Mouse (Mus musculus) cerebellum, postnatal 25 days (tissue): ENCODE results near the gene Lrrc51.
"Not testable (repeated sequence)": the region's sequence is repeated elsewhere in the genome, so short reads cannot be mapped to it uniquely, and the experiment has no call there.

Experiments
- DNase-seq, 2 experiments: peaks; one replicate each; pipeline ENCODE4 v3.0.0; 2021; ENCODE audit warnings: mixed read lengths in 2 of 2

Lrrc51 gene

GRCm38 (mm10) chr7:101937569-101937968 lies 3.9 kb upstream of the Lrrc51 start:
- DNase-seq: peak; percentile 86 to 92

- peak in 1 of 2 experiments; percentile 20 for DNase-seq
Measured at GRCm38 (mm10) chr7:101936996-101937395, 3.3 kb upstream of the Lrrc51 start.

- no peak for DNase-seq
Measured at GRCm38 (mm10) chr7:101935957-101936356, 2.3 kb upstream of the Lrrc51 start.

GRCm38 (mm10) chr7:101933300-101933699 lies 395 bp downstream of the Lrrc51 start:
- DNase-seq: peak in 1 of 2 experiments; percentile 36

GRCm38 (mm10) chr7:101932551-101932950 lies 1.1 kb downstream of the Lrrc51 start:
- no peak for DNase-seq

- DNase-seq: no peak
Measured at GRCm38 (mm10) chr7:101928093-101928492, 5.6 kb downstream of the Lrrc51 start.

- DNase-seq: not testable (repeated sequence)
Measured at GRCm38 (mm10) chr7:101925892-101926291, 7.8 kb downstream of the Lrrc51 start.

- peak; percentile 81 to 83 for DNase-seq
Measured at GRCm38 (mm10) chr7:101918071-101918470, 15.6 kb downstream of the Lrrc51 start.

- DNase-seq: no peak
Measured at GRCm38 (mm10) chr7:101911982-101912381, 21.7 kb downstream of the Lrrc51 start.

GRCm38 (mm10) chr7:101910138-101910537 lies 23.6 kb downstream of the Lrrc51 start:
- no peak for DNase-seq

GRCm38 (mm10) chr7:101908367-101908766 lies 25.3 kb downstream of the Lrrc51 start:
- peak in 1 of 2 experiments; percentile 31 for DNase-seq

- DNase-seq: peak in 1 of 2 experiments; percentile 23
Measured at GRCm38 (mm10) chr7:101906696-101907095, 27.0 kb downstream of the Lrrc51 start.

- DNase-seq: no peak
Measured at GRCm38 (mm10) chr7:101906287-101906681, 27.4 kb downstream of the Lrrc51 start, which contains the start of gene Tomt. Gene Tomt, minus strand, starts transcription at chr7:101906359.

- DNase-seq: peak; percentile 99 to 100
Measured at GRCm38 (mm10) chr7:101905561-101906286, 28.0 kb downstream of the Lrrc51 start, which contains the start of gene Lamtor1. Gene Lamtor1, plus strand, starts transcription at chr7:101905904.

- no peak for DNase-seq
Measured at GRCm38 (mm10) chr7:101902846-101903245, 30.8 kb downstream of the Lrrc51 start.

GRCm38 (mm10) chr7:101901969-101902368 lies 31.7 kb downstream of the Lrrc51 start:
- DNase-seq: no peak

GRCm38 (mm10) chr7:101900331-101901097 lies 33.2 kb downstream of the Lrrc51 start:
- DNase-seq: no peak

GRCm38 (mm10) chr7:101896104-101897066 lies 37.3 kb downstream of the Lrrc51 start:
- peak; percentile 96 for DNase-seq

- DNase-seq: peak in 1 of 2 experiments; percentile 26
Measured at GRCm38 (mm10) chr7:101895695-101896094, 38.0 kb downstream of the Lrrc51 start.

- no peak for DNase-seq
Measured at GRCm38 (mm10) chr7:101888460-101888859, 45.2 kb downstream of the Lrrc51 start.

- no peak for DNase-seq
Measured at GRCm38 (mm10) chr7:101886274-101886673, 47.4 kb downstream of the Lrrc51 start.

GRCm38 (mm10) chr7:101884160-101884559 lies 49.5 kb downstream of the Lrrc51 start:
- no peak for DNase-seq
